Mouse (Mus musculus) limb, embryonic 12.5 days (tissue): ENCODE results near the gene Hmga2. TPM values are rescaled to one million over a fixed set of nuclear protein-coding genes. Genes with fewer than 3 reads are reported as not detected.

ENCODE experiments used
- ATAC-seq: fragments of 200-750 bp; cut with Nextera tagmentation; 2 replicates; pipeline ENCODE4 v1.8.0; 2017; ENCODE audit warnings: low read depth, moderate TSS enrichment; ENCODE audit not compliant: insufficient number of reproducible peaks, insufficient read depth, low FRiP score, low TSS enrichment
- H3K27ac ChIP-seq: fragments of 300-500 bp; sonication (generic); 2 replicates; pipeline ENCODE4 v1.5.1; 2016; ENCODE audit warnings: mild to moderate bottlenecking, moderate library complexity
- H3K27me3 ChIP-seq: fragments of 300-500 bp; sonication (generic); 2 replicates; pipeline ENCODE4 v1.6.1; 2016; ENCODE audit warnings: mild to moderate bottlenecking, moderate library complexity
- H3K36me3 ChIP-seq: fragments of 300-500 bp; sonication (generic); 2 replicates; pipeline ENCODE4 v1.6.1; 2016; ENCODE audit warnings: mild to moderate bottlenecking, moderate library complexity
- H3K4me1 ChIP-seq: fragments of 300-500 bp; sonication (generic); replicated peaks from 2 replicates; pipeline ENCODE4 v1.6.1; 2016
- H3K4me2 ChIP-seq: fragments of 300-500 bp; sonication (generic); 2 replicates; pipeline ENCODE4 v1.6.1; 2016; ENCODE audit warnings: mild to moderate bottlenecking, moderate library complexity
- H3K4me3 ChIP-seq: fragments of 300-500 bp; sonication (generic); replicated peaks from 2 replicates; pipeline ENCODE4 v1.5.1; 2016; ENCODE audit warnings: mild to moderate bottlenecking
- H3K9ac ChIP-seq: fragments of 300-500 bp; sonication (generic); replicated peaks from 2 replicates; pipeline ENCODE4 v1.6.1; 2016; ENCODE audit warnings: mild to moderate bottlenecking, moderate library complexity
- H3K9me3 ChIP-seq: fragments of 300-500 bp; sonication (generic); 2 replicates; pipeline ENCODE4 v1.6.1; 2016; ENCODE audit warnings: mild to moderate bottlenecking, moderate library complexity
- WGBS: fragments of 180-500 bp; shearing (Covaris S2); methylation state at CpG from one replicate; pipeline ENCODE4 v1.1.7; 2016; 5-methylcytosine and 5-hydroxymethylcytosine counted together
- polyA plus RNA-seq: library from polyadenylated mRNA; unstranded; fragments of >200 nt; fragmentation: Nextera tagmentation; extraction: Ambion mirVana; gene quantifications from 2 replicates; pipeline ENCODE4 v1.2.1, GENCODE M21; 2016

Gene Hmga2
- polyA plus RNA-seq, 1 experiment from 2014 or later: 132 TPM

DNA sequence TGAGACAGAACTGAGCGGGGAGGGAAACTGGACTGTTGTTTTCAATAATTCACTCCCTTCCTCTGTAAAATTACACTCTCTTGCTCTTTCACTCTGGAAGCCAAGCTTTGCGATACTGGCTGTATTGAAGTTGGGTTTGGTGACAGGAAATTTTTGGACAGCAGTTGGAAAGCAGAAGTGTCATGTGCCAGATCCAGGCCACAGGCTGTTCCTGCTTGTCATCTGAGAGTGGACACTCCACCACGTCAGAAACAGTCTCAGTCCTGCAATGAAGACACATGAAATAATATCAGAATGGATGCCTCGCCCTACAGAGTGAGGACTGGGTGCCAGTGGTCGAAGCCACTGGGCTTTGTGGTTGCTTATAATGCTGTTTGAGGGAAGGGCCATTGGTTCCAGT, 15.2 kb upstream of the Hmga2 start:
- H3K27ac ChIP-seq: no peak overlapping the region
- 0 out of 2 replicates have a peak, but pooled peaks cover 14% of the 10 kb centered on the region for H3K4me1 ChIP-seq
- H3K9me3 ChIP-seq: peaks cover 14% of the 10 kb centered on the region
- 85% methylated on average over 5 of the region's 5 CpGs for WGBS
- H3K9ac ChIP-seq: no peak overlapping the region
- no peaks in the 10 kb centered on the region for H3K27me3 ChIP-seq
- no peaks in the 10 kb centered on the region for H3K36me3 ChIP-seq
- ATAC-seq: no peak
- H3K4me3 ChIP-seq: no peak overlapping the region
- H3K4me2 ChIP-seq: no peak overlapping the region

DNA sequence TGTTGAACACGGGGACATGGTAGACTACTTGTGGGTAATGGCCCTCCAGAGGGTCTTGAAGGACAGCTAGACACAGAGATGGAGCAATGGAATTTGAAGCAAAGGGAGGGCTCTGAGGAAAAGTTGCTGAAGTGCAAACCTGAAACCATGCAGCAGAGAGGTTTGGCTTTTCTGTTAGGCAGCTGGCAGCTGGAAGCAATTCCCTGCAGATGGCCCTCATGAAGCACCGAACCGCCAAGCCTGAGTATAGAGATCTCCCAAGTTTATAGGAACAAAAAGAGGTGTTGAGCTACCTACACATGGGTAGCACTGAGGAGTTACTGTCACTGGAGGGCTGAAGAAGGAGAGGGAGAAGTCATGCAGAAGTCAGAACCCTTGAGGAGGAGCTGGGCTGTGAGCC, 13.3 kb upstream of the Hmga2 start:
- Histone ChIP-seq H3K4me3 (no peak overlapping the region), H3K9me3 (peaks cover 17% of the 10 kb centered on the region), H3K36me3 (no peaks in the 10 kb centered on the region), H3K27me3 (no peaks in the 10 kb centered on the region), H3K4me2 (no peak overlapping the region), H3K4me1 (0 out of 2 replicates have a peak, but pooled peaks cover 16% of the 10 kb centered on the region), H3K27ac (no peak overlapping the region), H3K9ac (no peak overlapping the region)
- WGBS: 39% methylated on average over 3 of the region's 3 CpGs
- no peak for ATAC-seq

DNA sequence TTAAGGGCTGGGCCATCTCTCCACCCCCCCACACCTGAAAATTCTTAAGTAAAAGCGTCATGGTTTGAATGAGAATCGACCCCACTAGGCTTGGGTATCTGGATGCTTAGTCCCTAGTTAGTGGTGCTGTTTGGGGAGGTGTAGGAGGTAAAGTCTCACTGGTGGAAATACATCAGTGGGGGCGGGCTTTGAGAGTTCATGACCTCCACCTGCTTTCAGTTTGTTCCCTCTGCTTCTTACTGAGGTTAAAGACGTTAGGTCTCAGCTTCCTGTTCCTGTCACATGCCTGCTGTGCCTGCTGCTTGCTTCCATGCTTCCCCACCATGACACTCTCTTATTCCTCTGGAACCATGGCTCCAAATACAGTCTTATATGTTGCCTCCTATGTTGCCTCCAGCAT, 12.3 kb upstream of the Hmga2 start:
- Histone ChIP-seq H3K4me1 (0 out of 2 replicates have a peak, but pooled peaks cover 16% of the 10 kb centered on the region), H3K9ac (no peak overlapping the region), H3K36me3 (no peaks in the 10 kb centered on the region), H3K27me3 (no peaks in the 10 kb centered on the region), H3K4me3 (no peak overlapping the region), H3K4me2 (no peak overlapping the region), H3K9me3 (peaks cover 17% of the 10 kb centered on the region), H3K27ac (no peak overlapping the region)
- 59% methylated on average over 4 of the region's 4 CpGs for WGBS
- ATAC-seq: no peak

DNA sequence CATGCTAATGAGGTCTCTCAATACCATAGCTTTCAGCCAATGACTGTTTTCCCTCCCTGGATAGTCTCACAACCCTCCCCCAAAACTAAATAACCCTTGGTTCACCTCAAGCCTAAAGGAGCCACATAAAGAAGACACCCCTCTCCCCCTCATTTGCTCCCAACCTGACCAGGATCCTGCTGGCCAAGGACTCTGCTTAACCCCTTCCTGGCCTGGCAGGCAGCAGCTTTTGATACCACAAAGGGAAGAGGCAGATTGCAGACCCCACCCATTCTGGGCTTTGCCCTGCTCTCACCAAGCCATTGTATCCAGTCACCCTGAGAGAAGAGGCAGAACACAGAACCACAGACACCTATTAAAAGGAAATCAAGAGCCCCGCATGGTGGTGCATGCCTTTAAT, 11.6 kb upstream of the Hmga2 start:
- WGBS: 89% methylated on average over 1 of the region's 1 CpGs
- peaks cover 17% of the 10 kb centered on the region for H3K9me3 ChIP-seq
- H3K4me3 ChIP-seq: no peak overlapping the region
- no peak for ATAC-seq
- H3K36me3 ChIP-seq: no peaks in the 10 kb centered on the region
- H3K9ac ChIP-seq: no peak overlapping the region
- H3K4me1 ChIP-seq: 0 out of 2 replicates have a peak, but pooled peaks cover 11% of the 10 kb centered on the region
- no peak overlapping the region for H3K27ac ChIP-seq
- no peak overlapping the region for H3K4me2 ChIP-seq
- H3K27me3 ChIP-seq: no peaks in the 10 kb centered on the region

DNA sequence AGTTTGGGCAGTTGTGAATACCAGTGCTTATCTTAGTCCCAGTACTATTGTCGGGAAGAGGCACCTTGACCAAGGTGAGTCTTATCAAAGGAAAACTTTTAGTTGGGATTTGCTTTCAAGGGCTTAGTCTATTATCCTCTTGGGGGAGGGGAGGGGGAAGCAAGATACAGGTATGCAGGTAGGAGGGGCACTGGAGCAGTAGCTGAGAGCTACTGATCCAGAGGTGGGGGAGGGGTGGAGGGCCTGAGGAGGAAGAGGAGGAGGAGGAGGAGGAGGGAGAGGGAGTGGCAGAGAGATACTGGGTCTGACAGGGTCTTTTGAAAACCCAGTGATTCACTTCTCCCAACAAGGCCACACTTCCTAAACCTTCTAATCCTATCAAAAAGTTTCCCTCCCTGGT, 9.2 kb upstream of the Hmga2 start:
- H3K27ac ChIP-seq: no peak overlapping the region
- H3K9ac ChIP-seq: no peak overlapping the region
- no peak overlapping the region for H3K4me2 ChIP-seq
- no peak overlapping the region for H3K4me3 ChIP-seq
- ATAC-seq: no peak
- peaks cover 17% of the 10 kb centered on the region for H3K9me3 ChIP-seq
- no peaks in the 10 kb centered on the region for H3K36me3 ChIP-seq
- H3K4me1 ChIP-seq: 0 out of 2 replicates have a peak, but pooled peaks cover 11% of the 10 kb centered on the region
- WGBS: 83% methylated on average over 1 of the region's 1 CpGs
- no peaks in the 10 kb centered on the region for H3K27me3 ChIP-seq

DNA sequence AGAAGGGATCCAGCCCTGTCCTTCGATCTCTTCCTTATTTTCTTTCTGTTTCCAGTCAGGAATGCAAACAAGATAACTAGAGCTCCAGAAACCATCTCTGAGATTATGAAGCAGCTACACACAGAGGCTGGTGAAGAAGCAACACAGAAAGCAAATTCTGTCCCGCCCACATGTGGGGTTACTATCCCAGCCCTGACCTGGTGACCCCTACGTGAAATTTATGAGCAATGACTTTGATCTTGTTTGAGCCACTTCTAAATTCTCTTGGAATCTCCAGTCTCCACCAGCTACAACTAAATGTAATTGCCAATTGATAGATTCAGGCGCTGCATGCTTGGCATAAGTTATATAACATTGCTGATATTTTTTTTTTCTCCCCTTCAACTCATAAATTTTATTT, 7.9 kb upstream of the Hmga2 start:
- no peak overlapping the region for H3K4me2 ChIP-seq
- WGBS: 43% methylated on average over 4 of the region's 4 CpGs
- no peak for ATAC-seq

DNA sequence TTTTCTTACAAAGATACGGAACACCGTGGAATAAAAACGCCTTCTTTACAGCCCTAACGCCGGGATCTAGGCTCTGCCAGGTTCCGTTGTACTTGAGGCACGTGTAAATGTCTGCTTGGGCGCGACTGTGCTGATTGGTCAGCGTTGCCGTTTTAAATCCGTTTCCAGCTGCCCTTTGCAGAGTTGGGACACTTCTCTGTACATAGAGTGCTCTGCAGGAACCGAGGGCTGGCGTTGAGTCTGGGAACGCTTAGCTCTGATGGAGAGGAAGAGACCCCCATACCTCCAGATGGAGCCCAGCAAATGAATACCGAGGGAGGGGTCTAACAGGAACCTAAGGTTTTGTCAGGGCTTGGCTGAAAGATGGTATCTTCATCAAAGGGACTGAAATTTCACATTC, 1.9 kb upstream of the Hmga2 start:
- peak overlapping the region; percentile 97 for H3K4me3 ChIP-seq
- H3K27ac ChIP-seq: peak overlapping the region; percentile 99
- peak overlapping the region; percentile 88 for H3K4me2 ChIP-seq
- 0 out of 2 replicates have a peak, but pooled peaks have one; percentile 49 for ATAC-seq
- no peaks in the 10 kb centered on the region for H3K9me3 ChIP-seq
- H3K36me3 ChIP-seq: no peaks in the 10 kb centered on the region
- peak overlapping the region; percentile 18; the same call in 1 of the 2 replicates for H3K9ac ChIP-seq
- no peaks in the 10 kb centered on the region for H3K27me3 ChIP-seq
- H3K4me1 ChIP-seq: peaks cover 11% of the 10 kb centered on the region
- WGBS: under 1% methylated on average over 16 of the region's 16 CpGs

More for the DNA sequence above, 7.9 kb upstream of the Hmga2 start:
- no peaks in the 10 kb centered on the region for H3K27me3 ChIP-seq
- H3K9ac ChIP-seq: no peak overlapping the region
- H3K4me1 ChIP-seq: 0 out of 2 replicates have a peak, but pooled peaks cover 3% of the 10 kb centered on the region
- H3K4me3 ChIP-seq: no peak overlapping the region
- no peaks in the 10 kb centered on the region for H3K36me3 ChIP-seq
- peaks cover 17% of the 10 kb centered on the region for H3K9me3 ChIP-seq
- no peak overlapping the region for H3K27ac ChIP-seq

DNA sequence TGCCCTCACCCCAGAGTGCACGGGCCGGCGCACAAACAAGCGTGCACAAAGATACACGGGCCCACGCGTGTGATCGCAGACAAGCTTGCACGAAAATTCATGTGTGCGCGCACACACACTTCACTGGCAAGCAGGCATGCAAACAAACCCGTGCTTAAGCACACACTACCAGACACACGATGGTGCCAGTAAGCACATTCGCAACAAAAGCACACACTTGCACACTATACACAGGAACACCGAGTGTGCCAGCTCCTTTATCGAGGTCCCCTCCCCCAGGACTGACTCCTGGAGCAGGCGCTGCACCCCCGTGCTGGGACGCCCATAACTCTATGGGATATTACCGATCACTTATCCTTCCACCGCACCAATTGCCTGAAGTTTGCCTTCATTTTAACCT, 1.2 kb upstream of the Hmga2 start:
- peak overlapping the region; percentile 97 for H3K4me3 ChIP-seq
- H3K9ac ChIP-seq: peak overlapping the region; percentile 100
- H3K27ac ChIP-seq: peak overlapping the region; percentile 99
- H3K27me3 ChIP-seq: no peaks in the 10 kb centered on the region
- H3K4me1 ChIP-seq: peaks cover 16% of the 10 kb centered on the region
- peak; percentile 26; the same call in 1 of the 2 replicates for ATAC-seq
- WGBS: 1% methylated on average over 21 of the region's 21 CpGs
- H3K9me3 ChIP-seq: no peaks in the 10 kb centered on the region
- no peaks in the 10 kb centered on the region for H3K36me3 ChIP-seq
- peak overlapping the region; percentile 88 for H3K4me2 ChIP-seq

DNA sequence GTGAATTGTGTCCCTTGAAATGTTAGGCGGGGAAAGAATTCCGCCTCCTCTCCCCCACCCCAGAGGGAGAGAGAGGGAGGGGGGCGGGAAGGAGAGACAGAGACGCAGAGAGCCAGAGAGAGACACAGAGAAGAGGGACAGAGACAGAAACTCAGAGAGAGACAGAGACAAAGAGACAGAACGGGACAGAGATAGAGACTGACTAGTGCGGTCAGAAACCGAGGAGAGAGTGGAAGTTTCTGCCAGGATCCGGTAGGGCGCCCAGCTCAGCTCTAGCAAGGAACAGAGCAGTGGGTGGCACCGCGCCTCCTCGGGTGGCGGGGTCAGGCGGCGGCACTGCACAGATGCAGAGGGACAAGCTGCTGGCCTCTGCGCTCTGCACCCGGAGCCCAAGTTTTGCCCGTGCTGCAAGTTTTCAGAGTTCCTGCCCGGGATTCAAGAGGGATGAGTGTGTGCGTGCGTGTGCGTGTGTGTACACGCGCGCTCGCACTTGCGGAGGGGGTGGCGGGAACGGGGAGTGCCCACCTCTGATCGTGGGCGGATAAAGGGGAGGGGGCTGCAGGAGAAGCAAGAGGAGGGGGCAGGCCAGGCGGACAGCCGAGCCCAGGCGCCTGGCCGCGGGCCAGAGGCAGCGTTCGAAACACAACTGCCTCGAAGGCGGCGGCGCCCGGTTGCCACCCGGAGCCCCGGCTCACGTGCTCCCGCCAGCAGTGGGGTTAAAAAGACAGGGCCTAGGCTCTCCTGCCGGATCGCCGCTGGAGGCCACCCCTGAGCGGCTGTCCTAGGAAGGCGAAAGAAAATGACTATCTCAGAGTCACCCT, 457 bp upstream of the Hmga2 start:
- peaks cover 18% of the 10 kb centered on the region for H3K4me1 ChIP-seq
- WGBS: under 1% methylated on average over 51 of the region's 52 CpGs
- no peaks in the 10 kb centered on the region for H3K9me3 ChIP-seq
- no peaks in the 10 kb centered on the region for H3K27me3 ChIP-seq
- peak; percentile 80 for ATAC-seq
- peak overlapping the region; percentile 99 for H3K27ac ChIP-seq
- H3K9ac ChIP-seq: peak overlapping the region; percentile 100
- peak overlapping the region; percentile 97 for H3K4me3 ChIP-seq
- no peaks in the 10 kb centered on the region for H3K36me3 ChIP-seq
- H3K4me2 ChIP-seq: peak overlapping the region; percentile 88

DNA sequence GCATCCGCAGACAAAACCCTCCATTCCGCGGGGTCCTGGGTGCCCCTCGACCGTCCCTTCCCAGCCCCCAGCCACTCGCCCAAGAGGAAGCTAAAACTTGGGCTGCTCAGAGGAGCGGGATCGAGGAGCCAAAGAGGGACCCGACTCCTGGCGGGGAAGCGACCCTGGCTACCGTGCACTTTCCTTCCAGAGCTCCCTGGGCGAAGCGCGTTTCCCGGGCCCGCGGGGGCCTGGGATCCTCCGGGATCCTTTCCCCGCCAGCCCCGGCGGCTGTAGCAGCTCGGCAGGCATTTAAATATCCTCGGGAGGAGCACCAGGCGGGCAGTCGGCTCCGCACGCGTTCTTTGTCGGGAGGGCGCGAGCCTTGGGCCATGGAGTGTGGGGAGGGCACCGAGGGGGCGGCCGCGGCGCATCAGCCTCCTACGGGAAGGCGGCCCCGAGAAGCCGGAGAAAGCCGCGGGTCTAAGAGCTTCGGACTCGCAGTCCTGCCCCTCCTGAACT, 1.2 kb downstream of the Hmga2 start:
- peak overlapping the region; percentile 97 for H3K4me3 ChIP-seq
- H3K9ac ChIP-seq: peak overlapping the region; percentile 100
- H3K27ac ChIP-seq: peak overlapping the region; percentile 99
- peak overlapping the region; percentile 88 for H3K4me2 ChIP-seq
- no peaks in the 10 kb centered on the region for H3K27me3 ChIP-seq
- WGBS: under 1% methylated on average over 45 of the region's 45 CpGs
- peaks cover 18% of the 10 kb centered on the region for H3K4me1 ChIP-seq
- ATAC-seq: no peak
- H3K9me3 ChIP-seq: no peaks in the 10 kb centered on the region
- peaks cover 15% of the 10 kb centered on the region for H3K36me3 ChIP-seq

DNA sequence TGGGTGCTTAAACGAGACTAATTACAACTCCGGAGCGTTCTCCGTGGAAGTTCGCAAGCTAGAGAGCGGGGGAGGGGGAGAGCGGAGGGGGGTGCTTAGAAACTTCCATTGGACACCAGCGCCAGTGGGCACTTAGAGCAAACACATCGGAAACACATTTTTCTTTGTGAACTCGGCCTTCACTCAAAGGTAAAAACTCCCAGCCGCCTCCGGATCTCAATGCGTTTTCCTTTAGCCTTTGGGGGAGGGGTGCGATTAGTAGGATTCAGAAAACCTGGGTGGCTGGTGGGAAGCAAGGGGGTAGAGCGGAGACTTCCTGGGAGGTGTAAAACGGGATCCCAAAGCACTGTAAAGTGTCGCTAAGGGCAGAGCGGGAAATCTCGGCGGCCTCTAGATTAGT, 2.0 kb downstream of the Hmga2 start:
- Histone ChIP-seq H3K27ac (peak overlapping the region; percentile 99), H3K36me3 (peaks cover 23% of the 10 kb centered on the region), H3K4me3 (peak overlapping the region; percentile 97), H3K27me3 (no peaks in the 10 kb centered on the region), H3K4me2 (peak overlapping the region; percentile 88), H3K9me3 (no peaks in the 10 kb centered on the region), H3K4me1 (peaks cover 18% of the 10 kb centered on the region), H3K9ac (peak overlapping the region; percentile 100)
- ATAC-seq: no peak
- WGBS: under 1% methylated on average over 20 of the region's 20 CpGs
